Mouse (Mus musculus) mouse trophoblast stem cell (cell line): Measurements from ENCODE around the gene Afp.

Source experiments
- in situ Hi-C, 2 experiments: fragments of 300-500 bp; cut with MseI, MboI; formaldehyde crosslinking; loops; 2 replicates in 1 of 2; 3 replicates in 1 of 2; pipeline ENCODE4 v1.15.1; 2025

Gene Afp

GRCm38 (mm10) chr5:90506507-90506906 is 16.0 kb downstream of the Afp start:
- in situ Hi-C loops: loop anchor here in 1 of 2 experiments (10.0 kb wide), 1 partner anchor 302 kb away; no protein-coding TSS in a partner anchor

GRCm38 (mm10) chr5:90507411-90507949 is 16.9 kb downstream of the Afp start:
- in situ Hi-C loops: loop anchor here in 1 of 2 experiments (10.0 kb wide), 1 partner anchor 303 kb away; no protein-coding TSS in a partner anchor

- in situ Hi-C loops: loop anchor here in 1 of 2 experiments (10.0 kb wide), 1 partner anchor 305 kb away; no protein-coding TSS in a partner anchor
Observed at GRCm38 (mm10) chr5:90509828-90510592, 19.5 kb downstream of the Afp start.

GRCm38 (mm10) chr5:90512288-90512955 is 21.9 kb downstream of the Afp start:
- in situ Hi-C loops: no loop called here

GRCm38 (mm10) chr5:90515561-90515960 is 25.0 kb downstream of the Afp start:
- in situ Hi-C loops: no loop called here

GRCm38 (mm10) chr5:90518356-90519100 is 28.0 kb downstream of the Afp start, which contains the start of gene Afm:
Gene Afm, plus strand, starts transcription at chr5:90518932.
- in situ Hi-C loops: no loop called here

GRCm38 (mm10) chr5:90551191-90551590 is 60.7 kb downstream of the Afp start:
- in situ Hi-C loops: no loop called here

GRCm38 (mm10) chr5:90556052-90556451 is 65.5 kb downstream of the Afp start:
- in situ Hi-C loops: no loop called here
